In genomic region chr7:82725741-82726450, GRCm38 (mm10) we compare ENCODE assay signal across 19 mouse cellular contexts.
DNase-seq lines count a peak whose midpoint lies in the region; ATAC-seq lines count a peak whose summit lies in the region.
"Had no signal": no experiment of that assay in that cellular context is flagged by ENCODE, and none has a peak within 500 bp of the region (broad histone marks: within the 10 kb centered on the region; RNA-seq: fewer than 3 reads in every experiment).

No protein-coding gene starts in this region.

- no peak for ATAC-seq in intestine, embryonic 15.5 days
- ATAC-seq: forebrain, embryonic 14.5 days; inflammation-experienced regulatory T-cells, adult 6 months; liver, embryonic 12.5 days had no signal

- no peaks in the 10 kb centered on the region for H3K9me3 ChIP-seq in limb, embryonic 10.5 days (replicated peaks)
- H3K9me3 ChIP-seq in intestine, embryonic 15.5 days: no peaks in the 10 kb centered on the region
- H3K9me3 ChIP-seq: liver, embryonic 12.5 days; stomach, embryonic 15.5 days had no signal

- no peaks in the 10 kb centered on the region for H3K36me3 ChIP-seq in limb, embryonic 10.5 days
- no peaks in the 10 kb centered on the region for H3K36me3 ChIP-seq in intestine, embryonic 15.5 days
- H3K36me3 ChIP-seq: stomach, embryonic 15.5 days had no signal

- H3K27me3 ChIP-seq in limb, embryonic 10.5 days (ENCODE audit: low read depth, poor library complexity, severe bottlenecking): no peaks in the 10 kb centered on the region
- H3K27me3 ChIP-seq in intestine, embryonic 15.5 days (replicated peaks): no peaks in the 10 kb centered on the region
- H3K27me3 ChIP-seq: liver, embryonic 12.5 days; stomach, embryonic 15.5 days had no signal

- H3K4me1 ChIP-seq in limb, embryonic 10.5 days: peaks cover 60% of the 10 kb centered on the region
- 0 out of 2 replicates have a peak, but pooled peaks cover 2% of the 10 kb centered on the region for H3K4me1 ChIP-seq in intestine, embryonic 15.5 days (replicated peaks)
- H3K4me1 ChIP-seq: stomach, embryonic 15.5 days had no signal

- no peak overlapping the region for H3K4me3 ChIP-seq in limb, embryonic 10.5 days
- no peak overlapping the region for H3K4me3 ChIP-seq in intestine, embryonic 15.5 days (replicated peaks)
- H3K4me3 ChIP-seq: liver, embryonic 12.5 days; stomach, embryonic 15.5 days had no signal

- intact Hi-C loops in left cerebral cortex, postnatal 4 days (cut with DNase I): no loop called here

- H3K9ac ChIP-seq in intestine, embryonic 15.5 days: no peak overlapping the region
- H3K9ac ChIP-seq: liver, embryonic 12.5 days; stomach, embryonic 15.5 days had no signal

- no peak overlapping the region for H3K4me2 ChIP-seq in intestine, embryonic 15.5 days (replicated peaks)
- H3K4me2 ChIP-seq: heart, embryonic 11.5 days; liver, embryonic 12.5 days; stomach, embryonic 15.5 days had no signal

- peak overlapping the region; percentile 86 for H3K27ac ChIP-seq in limb, embryonic 10.5 days
- H3K27ac ChIP-seq in intestine, embryonic 15.5 days: no peak overlapping the region
- H3K27ac ChIP-seq: liver, embryonic 12.5 days; stomach, embryonic 15.5 days had no signal

- DNase-seq in cerebellum, postnatal 10 days: peak; percentile 57 to 62
- DNase-seq in cerebellum, adult 9-11 months: no peak
- peak; percentile 44 for DNase-seq in left cerebral cortex, postnatal 4 days
- no peak for DNase-seq in left cerebral cortex, adult 18-20 months (ENCODE audit: low spot score in 2 of 2)
- DNase-seq in adrenal gland, postnatal 14 days: peak; percentile 45
- no peak for DNase-seq in limb, embryonic 10.5 days (ENCODE audit: low spot score)
- DNase-seq in layer of hippocampus, adult 8-10 months (ENCODE audit: low spot score in 2 of 2): no peak
- DNase-seq: cerebellum, adult 18-20 months; heart, postnatal 14 days; kidney, adult 9 months; lung, postnatal 14 days; spleen, adult 18-20 months; thymus, adult 2 months had no signal

- WGBS in limb, embryonic 10.5 days: 72% methylated on average over 14 of the region's 14 CpGs
- WGBS in intestine, embryonic 15.5 days: 70% methylated on average over 14 of the region's 14 CpGs

Comparison
In these comparisons a context has a peak if more than half of its experiments do, and no peak if none do; other contexts are left out.
1. DNase-seq: peak in cerebellum, postnatal 10 days (2 of 2), left cerebral cortex, postnatal 4 days (single experiment) and adrenal gland, postnatal 14 days (single experiment); none in cerebellum, adult 9-11 months (single experiment), left cerebral cortex, adult 18-20 months (0 of 2), limb, embryonic 10.5 days (single experiment) and layer of hippocampus, adult 8-10 months (0 of 2).